In the genomic region with DNA sequence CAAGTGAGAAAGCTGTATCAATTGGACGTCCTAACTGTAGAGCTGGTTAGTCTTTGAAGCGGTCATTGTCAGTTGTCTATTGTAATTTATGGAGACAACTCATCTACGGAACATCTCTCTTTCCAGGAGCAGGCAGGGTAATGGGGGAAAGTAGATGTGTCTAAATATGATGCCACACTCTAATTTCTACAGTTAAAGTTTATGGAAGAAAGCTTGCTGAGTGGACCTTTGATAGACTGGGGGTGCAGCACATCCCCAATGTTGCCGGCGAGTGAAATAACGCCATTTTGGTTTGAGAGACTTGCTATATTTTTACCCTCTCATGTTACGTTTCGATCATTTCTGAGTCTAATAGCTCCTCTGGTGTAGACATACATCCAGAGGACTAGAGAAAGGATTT, we compare ENCODE assay signal across 9 mouse cellular contexts. TPM values are rescaled to one million over a fixed set of nuclear protein-coding genes. Genes with fewer than 3 reads are reported as not detected.
DNase-seq lines count a peak whose midpoint lies in the region; ATAC-seq and TF ChIP-seq lines count a peak whose summit lies in the region.
"Had no signal": no experiment of that assay in that cellular context is flagged by ENCODE, and none has a peak within 500 bp of the region (broad histone marks: within the 10 kb centered on the region; RNA-seq: fewer than 3 reads in every experiment).

No protein-coding gene starts in this region.

- WGBS in heart, embryonic 11.5 days (ENCODE audit: insufficient replicate concordance): 0% methylated on average over 8 of the region's 8 CpGs
- WGBS in hindbrain, embryonic 11.5 days: 1% methylated on average over 8 of the region's 8 CpGs
- under 1% methylated on average over 8 of the region's 8 CpGs for WGBS in midbrain, embryonic 10.5 days

- no peak for DNase-seq in heart, postnatal 14 days
- no peak for DNase-seq in hindbrain, embryonic 11.5 days (ENCODE audit: low spot score)
- no peak for DNase-seq in midbrain, embryonic 10.5 days (ENCODE audit: low spot score)
- no peak for DNase-seq in thymus, postnatal 4 days
- DNase-seq in kidney, postnatal 14 days: no peak
- no peak for DNase-seq in urinary bladder, adult 2 months (ENCODE audit: low spot score)
- DNase-seq: cerebellum, adult 8-10 months had no signal

- ATAC-seq in heart, embryonic 11.5 days (replicated peaks; ENCODE audit: insufficient number of reproducible peaks, low FRiP score, low TSS enrichment): no peak
- peak; percentile 9; the same call in 1 of the 2 replicates for ATAC-seq in hindbrain, embryonic 11.5 days (ENCODE audit: low FRiP score)

- H3K4me2 ChIP-seq in heart, embryonic 11.5 days: peak overlapping the region; percentile 77
- H3K4me2 ChIP-seq in hindbrain, embryonic 11.5 days (replicated peaks; ENCODE audit: low read depth, low read length): peak overlapping the region; percentile 80

- no peaks in the 10 kb centered on the region for H3K9me3 ChIP-seq in heart, embryonic 11.5 days (replicated peaks; ENCODE audit: control insufficient read depth, low read length)
- H3K9me3 ChIP-seq in hindbrain, embryonic 11.5 days (ENCODE audit: control insufficient read depth, low read length): no peaks in the 10 kb centered on the region
- H3K9me3 ChIP-seq in midbrain, embryonic 10.5 days (replicated peaks): no peaks in the 10 kb centered on the region

- no peaks in the 10 kb centered on the region for H3K27me3 ChIP-seq in heart, embryonic 11.5 days (ENCODE audit: control insufficient read depth, insufficient read depth, low read length)
- peaks cover 21% of the 10 kb centered on the region for H3K27me3 ChIP-seq in hindbrain, embryonic 11.5 days (ENCODE audit: control insufficient read depth, insufficient read depth, low read length)
- H3K27me3 ChIP-seq in midbrain, embryonic 10.5 days (ENCODE audit: low read depth, poor library complexity, severe bottlenecking): peaks cover 66% of the 10 kb centered on the region

- no peak for TF ChIP-seq POLR2A in bone marrow macrophage, adult 2 months (IDR thresholded peaks at IDR 0.05; ENCODE audit: borderline replicate concordance, low read depth, low read length)

- no peak for TF ChIP-seq CTCF in bone marrow macrophage, adult 2 months (IDR thresholded peaks at IDR 0.05; ENCODE audit: low read depth, low read length)

- no peaks in the 10 kb centered on the region for H3K36me3 ChIP-seq in heart, embryonic 11.5 days (ENCODE audit: control insufficient read depth, insufficient read depth, low read length)
- no peaks in the 10 kb centered on the region for H3K36me3 ChIP-seq in hindbrain, embryonic 11.5 days (ENCODE audit: control insufficient read depth, insufficient read depth, low read length)
- H3K36me3 ChIP-seq in midbrain, embryonic 10.5 days: no peaks in the 10 kb centered on the region

- H3K4me3 ChIP-seq in heart, embryonic 11.5 days (ENCODE audit: low read depth, low read length): peak overlapping the region; percentile 82
- peak overlapping the region; percentile 89 for H3K4me3 ChIP-seq in bone marrow macrophage, adult 2 months (ENCODE audit: insufficient read depth, low read length)
- H3K4me3 ChIP-seq in hindbrain, embryonic 11.5 days (ENCODE audit: low read depth, low read length): peak overlapping the region; percentile 74
- peak overlapping the region; percentile 75 for H3K4me3 ChIP-seq in midbrain, embryonic 10.5 days

- intact Hi-C loops in heart, postnatal 14 days (cut with DNase I): loop anchor here (10.0 kb wide), 4 partner anchors 460 to 1270 kb away; no protein-coding TSS in a partner anchor

- no peak overlapping the region for H3K27ac ChIP-seq in heart, embryonic 11.5 days (ENCODE audit: low read depth, low read length)
- H3K27ac ChIP-seq in bone marrow macrophage, adult 2 months (ENCODE audit: insufficient read depth, low read depth, low read length): peak overlapping the region; percentile 21; the same call in 1 of the 2 replicates
- no peak overlapping the region for H3K27ac ChIP-seq in hindbrain, embryonic 11.5 days (ENCODE audit: low read depth, low read length)
- H3K27ac ChIP-seq in midbrain, embryonic 10.5 days (replicated peaks): peak overlapping the region; percentile 92

- H3K9ac ChIP-seq in heart, embryonic 11.5 days (ENCODE audit: low read depth, low read length): peak overlapping the region; percentile 68
- peak overlapping the region; percentile 83; the same call in 1 of the 2 replicates for H3K9ac ChIP-seq in hindbrain, embryonic 11.5 days (ENCODE audit: low read depth, low read length)

- peaks cover 11% of the 10 kb centered on the region; the same call in 1 of the 2 replicates for H3K4me1 ChIP-seq in heart, embryonic 11.5 days (ENCODE audit: control insufficient read depth, insufficient read depth, low read length)
- peaks cover 19% of the 10 kb centered on the region for H3K4me1 ChIP-seq in bone marrow macrophage, adult 2 months (ENCODE audit: control insufficient read depth, insufficient read depth, low read length)
- no peaks in the 10 kb centered on the region for H3K4me1 ChIP-seq in hindbrain, embryonic 11.5 days (replicated peaks; ENCODE audit: control insufficient read depth, insufficient read depth, low read length)
- peaks cover 54% of the 10 kb centered on the region for H3K4me1 ChIP-seq in midbrain, embryonic 10.5 days

RNA-seq across cellular contexts. Expression of a gene that starts 2.5 kb away (rescaled TPM):
- 23.3 and 25.6 TPM in 2 replicates for polyA plus RNA-seq in heart, embryonic 11.5 days (2014; fragmentation: Nextera tagmentation; extraction: Ambion mirVana)
- 10 to 100 TPM; 11.3 to 14.5 TPM for total RNA-seq in heart, postnatal 14 days (2021)
- 1.3 and 2.7 TPM in 2 replicates for polyA plus RNA-seq in bone marrow macrophage, adult 2 months (2012; ENCODE audit: insufficient read depth, insufficient read length, missing spikeins)
- 31.0 and 34.0 TPM in 2 replicates for polyA plus RNA-seq in hindbrain, embryonic 11.5 days (2014; fragmentation: Nextera tagmentation; extraction: Ambion mirVana)
- polyA plus RNA-seq in midbrain, embryonic 10.5 days (2016; fragmentation: Nextera tagmentation; extraction: Ambion mirVana): 29.1 and 30.1 TPM in 2 replicates
- polyA plus RNA-seq in urinary bladder, adult 2 months (2012; rRNA removed): 9.5 and 11.7 TPM in 2 replicates

Comparison
In these comparisons a context has a peak if more than half of its experiments do, and no peak if none do; other contexts are left out.
1. H3K27ac ChIP-seq: peak in bone marrow macrophage, adult 2 months (single experiment) and midbrain, embryonic 10.5 days (single experiment); none in heart, embryonic 11.5 days (single experiment) and hindbrain, embryonic 11.5 days (single experiment).
2. Peak in every context shown above with its lines, with median percentiles within 50 percentile points of each other: H3K4me3 ChIP-seq.